Mouse (Mus musculus): Measurements from ENCODE around the gene Rbms1.

DNA sequence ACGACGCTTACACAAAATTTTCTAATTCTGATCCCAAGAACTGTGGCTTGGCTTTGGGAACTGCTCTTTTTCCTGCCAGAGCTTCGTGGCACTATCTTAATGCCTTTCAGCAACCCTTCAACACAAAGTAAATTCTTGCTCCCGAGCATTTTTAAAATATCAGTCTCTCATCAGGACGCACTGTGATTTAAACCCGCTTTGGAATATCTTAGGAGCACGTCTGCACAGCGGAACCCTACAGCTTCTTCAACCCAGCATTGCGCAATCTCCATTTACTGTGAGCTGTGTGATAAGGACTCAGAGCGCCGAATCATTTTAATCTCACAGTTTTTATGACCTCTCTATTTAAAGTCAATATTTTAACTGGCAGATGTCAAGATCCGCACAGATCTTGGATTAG is 54.9 kb downstream of the Rbms1 start:
- no peak for TF ChIP-seq CTCF (IDR thresholded peaks at IDR 0.05; ENCODE audit: control insufficient read depth, insufficient read depth, insufficient read length)
- no peak for TF ChIP-seq FOSL1 (IDR thresholded peaks at IDR 0.05; ENCODE audit: insufficient read depth, low read length, poor library complexity, severe bottlenecking)
- peak; percentile 83 for TF ChIP-seq CEBPB (IDR thresholded peaks at IDR 0.05; ENCODE audit: low read depth)
- TF ChIP-seq MAX (IDR thresholded peaks at IDR 0.05), result no peak
- no peak for TF ChIP-seq MYOG (IDR thresholded peaks at IDR 0.05; ENCODE audit: control insufficient read depth, extremely low read depth, insufficient read length)
- no peak for TF ChIP-seq MYOD1 (IDR thresholded peaks at IDR 0.05; ENCODE audit: control insufficient read depth, insufficient read length, low read depth)

Data from C2C12 (cell line).